Mouse (Mus musculus): ENCODE measurements at regions not wholly inside any gene's neighbourhood (a gene's known extent, or its start where the extent isn't known, plus 50 kb on each side); places are given as distances from the start of the nearest gene placed in this dataset.
A peak's percentile ranks its signal among the peaks of the same experiment; 100 is the strongest.

- peak in 1 of 2 experiments; percentile 64 for DNase-seq (ENCODE audit: low spot score in 2 of 2)
These were observed 1283.5 kb upstream of the Slc10a2 start for GRCm38 (mm10) chr8:6388651-6389050.

GRCm38 (mm10) chr8:6374712-6375111 is 1269.6 kb upstream of the Slc10a2 start:
- no peak for DNase-seq (ENCODE audit: low spot score in 2 of 2)

- DNase-seq (ENCODE audit: low spot score in 2 of 2) = peak in 1 of 2 experiments; percentile 11
These were observed 1256.3 kb upstream of the Slc10a2 start for GRCm38 (mm10) chr8:6361403-6361942.

- DNase-seq (ENCODE audit: low spot score in 2 of 2) = no peak
These were observed 1252.7 kb upstream of the Slc10a2 start for GRCm38 (mm10) chr8:6357866-6358265.

- no peak for DNase-seq (ENCODE audit: low spot score in 2 of 2)
These were observed 1245.3 kb upstream of the Slc10a2 start for GRCm38 (mm10) chr8:6350460-6350859.

- no peak for DNase-seq (ENCODE audit: low spot score in 2 of 2)
These were observed 1244.9 kb upstream of the Slc10a2 start for GRCm38 (mm10) chr8:6350052-6350451.

GRCm38 (mm10) chr8:6345704-6346103 is 1240.6 kb upstream of the Slc10a2 start:
- no peak for DNase-seq (ENCODE audit: low spot score in 2 of 2)

GRCm38 (mm10) chr8:6340158-6340855 is 1235.2 kb upstream of the Slc10a2 start:
- no peak for DNase-seq (ENCODE audit: low spot score in 2 of 2)

GRCm38 (mm10) chr8:6334254-6334993 is 1229.3 kb upstream of the Slc10a2 start:
- no peak for DNase-seq (ENCODE audit: low spot score in 2 of 2)

GRCm38 (mm10) chr8:6321346-6321745 is 1216.2 kb upstream of the Slc10a2 start:
- DNase-seq (ENCODE audit: low spot score in 2 of 2) = no peak

GRCm38 (mm10) chr8:6315162-6315845 is 1210.2 kb upstream of the Slc10a2 start:
- no peak for DNase-seq (ENCODE audit: low spot score in 2 of 2)

- no peak for DNase-seq (ENCODE audit: low spot score in 2 of 2)
These were observed 1183.7 kb upstream of the Slc10a2 start for GRCm38 (mm10) chr8:6288889-6289288.

- no peak for DNase-seq (ENCODE audit: low spot score in 2 of 2)
These were observed 1174.8 kb upstream of the Slc10a2 start for GRCm38 (mm10) chr8:6279903-6280302.

Data from frontal cortex, postnatal 36 days (tissue).